Mouse (Mus musculus): ENCODE results near the gene Aff3. TPM values are rescaled to one million over a fixed set of nuclear protein-coding genes. Genes with fewer than 3 reads are reported as not detected.
A peak's percentile ranks its signal among the peaks of the same experiment; 100 is the strongest.

Aff3 gene
- 38.0 and 38.1 TPM in 2 replicates for polyA plus RNA-seq (2015; fragmentation: Nextera tagmentation; extraction: Ambion mirVana)

DNA sequence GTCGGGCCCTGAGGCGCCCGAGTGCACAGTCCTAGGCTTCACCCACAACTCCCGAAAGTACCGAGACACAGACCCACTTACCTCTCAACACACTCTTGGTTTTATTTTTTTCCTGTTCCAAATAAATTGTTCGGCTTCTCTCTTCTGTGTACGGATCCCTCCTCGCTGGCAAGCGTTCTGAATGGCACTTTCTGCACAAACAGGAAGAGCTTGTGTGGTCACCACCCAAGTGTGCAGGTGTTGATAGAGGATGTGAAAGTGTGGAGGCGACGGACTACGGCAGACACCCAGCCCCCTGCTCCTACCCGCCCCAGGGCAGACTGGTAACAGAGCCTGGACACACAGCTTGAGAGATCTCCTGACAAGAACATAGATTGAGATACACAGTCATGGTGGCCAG is at the start of gene Aff3:
Gene Aff3 (minus strand): TSS at position 179 of the 400 bp plus-strand sequence.
- no peaks in the 10 kb centered on the region for H3K36me3 ChIP-seq (replicated peaks)
- ATAC-seq (replicated peaks): no peak
- H3K4me2 ChIP-seq: no peak within 1 kb of the TSS
- H3K27ac ChIP-seq: no peak within 1 kb of the TSS
- H3K27me3 ChIP-seq (replicated peaks): no peaks in the 10 kb centered on the region
- no peak within 1 kb of the TSS for H3K4me3 ChIP-seq
- H3K4me1 ChIP-seq: no peaks in the 10 kb centered on the region
- H3K9ac ChIP-seq: no peak within 1 kb of the TSS
- 92% methylated on average over 13 of the region's 13 CpGs for WGBS
- no peaks in the 10 kb centered on the region for H3K9me3 ChIP-seq

DNA sequence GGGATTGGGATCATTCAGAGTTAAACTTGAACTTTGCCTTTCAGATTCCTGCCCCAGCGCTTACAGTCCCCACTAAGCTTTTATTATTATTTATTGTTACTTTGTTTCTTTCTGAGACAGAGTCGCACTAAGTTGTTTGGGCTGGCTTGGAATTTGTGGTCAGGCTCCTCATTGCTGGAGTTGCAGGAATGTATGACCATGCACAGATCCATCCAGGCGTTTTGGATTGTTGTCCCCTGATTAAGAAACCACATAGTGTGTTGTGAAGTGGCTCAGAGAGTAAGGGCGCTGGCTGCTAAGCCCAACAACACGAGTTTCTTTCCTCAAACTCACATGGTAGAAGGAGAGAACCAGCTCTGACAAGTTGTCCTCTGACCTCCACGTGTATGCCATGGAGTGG is 35.9 kb upstream of the Aff3 start:
- Histone ChIP-seq H3K4me1 (peaks cover 8% of the 10 kb centered on the region), H3K27ac (no peak overlapping the region), H3K9ac (no peak overlapping the region), H3K9me3 (no peaks in the 10 kb centered on the region), H3K4me2 (no peak overlapping the region), H3K27me3 (replicated peaks) (no peaks in the 10 kb centered on the region), H3K36me3 (replicated peaks) (no peaks in the 10 kb centered on the region), H3K4me3 (no peak overlapping the region)
- ATAC-seq (replicated peaks): no peak
- WGBS: 76% methylated on average over 6 of the region's 6 CpGs

DNA sequence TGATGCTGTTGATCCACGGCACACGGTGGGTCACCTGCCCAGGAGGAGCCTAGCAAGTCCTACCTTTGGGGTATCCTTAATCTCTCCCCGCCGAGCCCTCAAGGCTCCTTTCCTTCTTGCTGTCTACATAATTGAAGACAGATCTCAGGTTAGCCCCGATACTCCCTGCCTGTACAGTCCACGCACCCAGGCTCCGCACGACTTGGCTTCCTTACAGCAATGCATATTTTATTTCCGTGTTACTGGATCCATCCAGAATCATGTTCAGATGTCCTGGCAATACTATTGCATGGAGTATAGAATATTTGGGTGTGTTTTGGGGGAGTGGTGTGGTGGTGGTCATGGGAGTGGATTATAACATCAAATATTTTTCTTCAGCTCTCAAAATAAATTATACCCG is 34.5 kb upstream of the Aff3 start:
- ATAC-seq (replicated peaks): no peak
- H3K4me3 ChIP-seq: no peak overlapping the region
- H3K36me3 ChIP-seq (replicated peaks): no peaks in the 10 kb centered on the region
- H3K9me3 ChIP-seq: no peaks in the 10 kb centered on the region
- WGBS: 93% methylated on average over 10 of the region's 10 CpGs
- H3K9ac ChIP-seq: no peak overlapping the region
- peaks cover 8% of the 10 kb centered on the region for H3K4me1 ChIP-seq
- no peaks in the 10 kb centered on the region for H3K27me3 ChIP-seq (replicated peaks)
- no peak overlapping the region for H3K27ac ChIP-seq
- H3K4me2 ChIP-seq: no peak overlapping the region

DNA sequence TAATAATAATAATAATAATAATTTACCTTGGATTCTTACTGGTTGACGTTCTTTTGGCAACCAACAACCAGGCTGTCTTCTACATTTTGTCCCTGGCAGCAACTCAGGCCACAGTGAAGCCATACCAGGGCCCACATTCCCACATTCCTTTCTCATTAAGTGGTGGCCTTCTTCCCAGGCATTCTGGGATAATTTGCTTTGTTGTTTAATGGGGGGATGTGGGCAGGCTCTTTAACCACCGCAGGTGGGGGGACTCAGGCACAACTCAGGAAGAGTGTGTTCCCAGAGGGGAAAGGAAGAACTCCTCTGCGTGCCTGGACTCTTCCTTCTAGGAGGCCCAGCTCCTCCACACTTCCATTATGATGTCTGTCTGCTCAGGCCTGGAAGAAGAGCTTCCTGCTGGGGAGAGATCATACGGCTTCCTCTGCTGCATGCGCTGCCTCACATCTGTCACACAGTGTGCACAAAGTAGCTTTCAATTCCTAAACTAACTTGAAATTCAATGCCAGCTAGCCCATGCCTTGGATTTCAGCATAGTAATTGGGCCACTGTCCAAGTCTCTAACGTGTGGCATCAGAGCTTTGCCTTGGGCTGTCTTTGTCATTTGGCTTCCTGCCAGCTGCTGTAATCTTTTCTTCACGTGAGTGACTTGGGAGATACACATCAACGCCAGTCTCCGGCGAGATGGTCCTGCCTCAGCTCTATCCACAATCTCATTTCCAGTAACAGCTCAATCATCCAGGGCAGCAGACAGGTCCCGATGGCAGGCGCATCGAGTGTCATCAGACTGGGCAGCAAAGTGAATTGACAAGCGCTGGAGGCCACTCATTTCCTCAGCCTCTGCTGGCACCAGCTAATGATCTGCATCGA is 31.3 kb upstream of the Aff3 start:
- Histone ChIP-seq H3K9ac (no peak overlapping the region), H3K4me2 (no peak overlapping the region), H3K4me3 (no peak overlapping the region), H3K36me3 (replicated peaks) (no peaks in the 10 kb centered on the region), H3K4me1 (peaks cover 8% of the 10 kb centered on the region), H3K27me3 (replicated peaks) (no peaks in the 10 kb centered on the region), H3K9me3 (no peaks in the 10 kb centered on the region), H3K27ac (0 out of 2 replicates have a peak overlapping the region, but pooled peaks have one; percentile 42)
- WGBS: 43% methylated on average over 15 of the region's 15 CpGs
- ATAC-seq (replicated peaks): peak; percentile 81

DNA sequence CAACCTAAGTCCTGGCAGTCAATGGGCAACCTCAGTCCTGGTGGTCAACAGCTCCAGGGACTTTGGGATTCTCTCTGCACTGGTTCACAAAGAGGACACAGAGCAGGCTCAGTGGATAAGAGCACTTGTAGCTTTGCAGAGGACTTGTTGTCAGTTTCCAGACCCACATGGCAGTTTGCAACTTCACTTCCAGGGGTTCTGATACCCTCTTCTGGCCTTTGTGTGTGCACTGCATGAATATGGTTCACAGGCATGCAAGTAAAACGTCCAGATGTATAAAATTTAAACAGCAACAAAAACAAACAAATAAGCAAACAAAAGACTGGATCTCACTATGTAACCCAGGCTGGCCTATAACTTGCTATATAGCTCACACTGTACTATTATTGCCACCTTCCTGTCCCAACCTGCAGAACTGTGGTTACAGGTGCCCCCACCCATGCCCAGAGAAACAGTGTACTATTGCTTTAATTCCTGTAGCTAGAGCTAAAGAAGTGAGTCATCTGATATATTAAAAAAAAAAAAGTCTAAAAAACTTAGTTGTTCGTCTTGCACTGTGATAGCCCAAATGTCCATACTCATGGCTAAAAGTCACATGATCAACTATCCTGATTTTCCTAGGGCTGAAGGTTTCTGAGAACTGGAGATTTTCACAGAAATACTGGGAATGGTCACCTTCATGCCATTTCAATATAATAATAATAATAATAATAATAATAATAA is 30.5 kb upstream of the Aff3 start:
- WGBS: 80% methylated on average over 2 of the region's 2 CpGs
- Histone ChIP-seq H3K9ac (no peak overlapping the region), H3K27ac (no peak overlapping the region), H3K4me3 (no peak overlapping the region), H3K27me3 (replicated peaks) (no peaks in the 10 kb centered on the region), H3K4me1 (peaks cover 8% of the 10 kb centered on the region), H3K4me2 (no peak overlapping the region), H3K9me3 (no peaks in the 10 kb centered on the region), H3K36me3 (replicated peaks) (no peaks in the 10 kb centered on the region)
- ATAC-seq (replicated peaks): no peak

DNA sequence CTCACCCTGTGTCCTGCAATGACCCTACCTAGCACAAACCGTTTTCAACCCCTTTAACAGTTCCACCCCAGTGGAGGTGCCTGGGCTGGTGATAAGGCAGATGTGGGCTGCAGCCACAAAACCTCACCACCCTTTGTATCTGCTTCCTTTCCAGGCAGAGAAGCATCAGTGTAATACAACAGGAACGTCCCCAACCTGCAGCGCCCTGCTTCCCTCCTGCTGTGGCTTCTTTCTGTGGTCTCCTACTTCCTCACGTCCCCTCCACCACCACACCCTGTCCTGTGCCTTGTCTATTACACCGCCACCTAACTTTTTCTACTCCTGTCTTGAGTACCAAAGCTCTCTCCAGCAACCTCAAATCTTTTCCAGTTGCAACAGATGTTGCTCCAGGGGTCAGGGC is 29.4 kb upstream of the Aff3 start:
- Histone ChIP-seq H3K4me2 (no peak overlapping the region), H3K9ac (no peak overlapping the region), H3K9me3 (no peaks in the 10 kb centered on the region), H3K4me1 (peaks cover 8% of the 10 kb centered on the region), H3K36me3 (replicated peaks) (no peaks in the 10 kb centered on the region), H3K4me3 (no peak overlapping the region), H3K27me3 (replicated peaks) (no peaks in the 10 kb centered on the region), H3K27ac (no peak overlapping the region)
- WGBS: 73% methylated on average over 5 of the region's 5 CpGs
- ATAC-seq (replicated peaks): no peak

DNA sequence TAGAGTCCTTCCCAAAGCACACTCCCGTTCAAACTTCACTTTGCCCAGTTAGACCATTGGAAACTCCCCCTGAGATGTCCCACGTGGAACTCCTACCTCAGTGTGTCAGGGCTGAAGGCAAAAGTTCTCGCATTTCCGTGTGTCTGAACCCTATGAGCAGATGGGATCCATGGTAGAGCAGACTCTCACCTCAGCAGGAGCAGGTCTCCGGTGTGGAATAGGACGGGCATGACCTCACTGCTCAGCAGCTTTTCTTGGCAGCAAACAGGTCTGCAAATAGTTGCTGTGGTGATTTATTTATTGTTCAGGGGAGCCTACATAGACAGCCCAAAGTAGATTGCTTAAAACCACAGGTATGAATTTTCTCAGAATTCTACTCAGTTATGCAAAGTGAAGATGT is 25.7 kb upstream of the Aff3 start:
- no peaks in the 10 kb centered on the region for H3K27me3 ChIP-seq (replicated peaks)
- H3K4me2 ChIP-seq: no peak overlapping the region
- no peak overlapping the region for H3K4me3 ChIP-seq
- H3K9me3 ChIP-seq: no peaks in the 10 kb centered on the region
- no peaks in the 10 kb centered on the region for H3K36me3 ChIP-seq (replicated peaks)
- ATAC-seq (replicated peaks): no peak
- 83% methylated on average over 6 of the region's 6 CpGs for WGBS
- H3K27ac ChIP-seq: no peak overlapping the region
- no peaks in the 10 kb centered on the region for H3K4me1 ChIP-seq
- H3K9ac ChIP-seq: no peak overlapping the region

DNA sequence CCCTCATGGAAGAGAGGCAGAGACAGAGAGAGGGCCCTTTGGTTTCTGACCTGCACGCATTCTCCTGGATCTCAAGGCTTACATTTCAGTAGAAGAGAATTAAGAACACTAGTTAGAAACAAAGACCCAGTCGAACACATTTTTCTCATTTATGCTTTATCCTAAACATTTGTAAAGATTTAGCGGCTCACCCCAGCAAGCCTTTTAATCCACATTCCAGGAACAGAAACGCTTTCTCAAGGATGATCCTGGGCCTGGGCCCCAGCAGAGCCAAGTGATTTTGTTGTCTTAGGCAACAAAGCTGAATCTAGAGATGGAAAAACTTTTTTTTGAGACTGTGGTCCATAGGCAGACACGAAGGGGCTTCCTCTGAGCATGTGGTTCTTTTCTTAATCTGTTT is 23.5 kb upstream of the Aff3 start:
- H3K4me1 ChIP-seq: no peaks in the 10 kb centered on the region
- WGBS: 44% methylated on average over 5 of the region's 5 CpGs

DNA sequence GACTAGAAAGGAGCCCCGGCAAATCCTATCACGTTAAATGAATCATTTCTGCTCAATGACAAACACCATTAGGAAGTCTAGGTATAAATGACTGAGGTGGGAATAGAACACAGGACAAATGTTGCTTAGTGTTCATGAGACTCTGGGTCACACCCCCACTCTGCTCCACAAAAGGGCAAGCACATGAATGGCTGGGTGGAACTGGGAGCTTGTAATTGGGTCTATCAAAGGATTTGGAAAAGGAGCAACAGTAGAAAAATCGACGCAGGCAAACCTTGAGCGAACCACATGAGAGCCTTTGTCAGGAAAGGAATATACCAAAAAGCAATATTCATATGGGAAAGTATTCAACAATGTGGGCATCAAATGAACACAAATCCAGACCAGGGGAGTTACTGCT is 21.0 kb upstream of the Aff3 start:
- Histone ChIP-seq H3K4me2 (no peak overlapping the region), H3K27me3 (replicated peaks) (no peaks in the 10 kb centered on the region), H3K4me3 (no peak overlapping the region), H3K36me3 (replicated peaks) (no peaks in the 10 kb centered on the region), H3K4me1 (no peaks in the 10 kb centered on the region), H3K27ac (no peak overlapping the region), H3K9ac (no peak overlapping the region), H3K9me3 (no peaks in the 10 kb centered on the region)
- no peak for ATAC-seq (replicated peaks)
- 90% methylated on average over 5 of the region's 5 CpGs for WGBS

More for the DNA sequence above, 23.5 kb upstream of the Aff3 start:
- H3K27ac ChIP-seq: no peak overlapping the region
- no peaks in the 10 kb centered on the region for H3K27me3 ChIP-seq (replicated peaks)
- no peaks in the 10 kb centered on the region for H3K36me3 ChIP-seq (replicated peaks)
- no peak overlapping the region for H3K4me2 ChIP-seq
- no peak overlapping the region for H3K4me3 ChIP-seq
- H3K9me3 ChIP-seq: no peaks in the 10 kb centered on the region
- H3K9ac ChIP-seq: no peak overlapping the region
- ATAC-seq (replicated peaks): no peak

DNA sequence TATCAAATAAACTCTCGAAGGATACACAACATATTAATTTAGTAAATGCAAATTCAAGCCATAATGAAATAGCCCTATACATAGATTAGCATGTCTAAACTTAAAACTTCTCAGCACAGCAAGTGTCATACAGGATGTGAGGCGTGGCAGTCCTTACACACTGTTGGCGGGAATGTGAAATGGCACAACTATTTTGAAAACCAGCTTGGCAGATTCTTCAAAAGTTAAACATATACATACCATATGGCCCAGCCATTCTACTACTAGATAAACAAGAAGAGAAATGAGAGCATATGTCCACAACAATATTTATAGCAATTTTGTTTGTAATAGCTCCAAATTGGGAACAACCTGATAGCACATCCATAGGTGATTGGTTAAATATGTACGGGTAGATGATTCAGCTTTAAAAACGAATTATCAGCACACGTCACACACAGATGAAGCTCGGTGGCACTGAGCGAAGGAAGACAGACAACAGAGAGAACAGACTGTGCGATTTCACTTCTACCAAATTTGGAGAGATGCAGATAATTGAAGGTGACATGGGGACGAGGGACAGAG is 18.5 kb upstream of the Aff3 start:
- H3K27ac ChIP-seq: no peak overlapping the region

DNA sequence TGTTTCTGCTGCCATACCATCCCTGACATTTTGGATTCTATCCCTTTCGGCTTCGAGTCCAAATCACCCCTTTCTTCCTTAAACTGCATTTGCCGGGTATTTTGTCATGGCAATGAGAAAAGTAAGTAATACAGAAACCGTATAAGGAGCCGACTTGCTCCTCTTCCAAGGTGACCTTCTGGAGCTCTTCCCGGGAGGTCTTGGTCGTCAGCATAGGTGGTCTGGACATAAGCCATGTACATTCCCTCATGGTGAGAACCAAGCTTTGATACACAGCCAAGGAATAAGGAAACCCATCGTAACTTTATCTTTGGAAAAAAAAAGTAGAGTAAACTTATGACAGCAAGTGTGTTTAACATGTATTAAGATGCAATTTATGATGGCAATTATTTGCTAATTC is 15.1 kb upstream of the Aff3 start:
- no peaks in the 10 kb centered on the region for H3K36me3 ChIP-seq (replicated peaks)
- no peak overlapping the region for H3K4me2 ChIP-seq
- H3K9me3 ChIP-seq: no peaks in the 10 kb centered on the region
- H3K4me1 ChIP-seq: no peaks in the 10 kb centered on the region
- no peak overlapping the region for H3K27ac ChIP-seq
- no peak for ATAC-seq (replicated peaks)
- 87% methylated on average over 8 of the region's 8 CpGs for WGBS
- no peak overlapping the region for H3K9ac ChIP-seq
- H3K27me3 ChIP-seq (replicated peaks): no peaks in the 10 kb centered on the region
- no peak overlapping the region for H3K4me3 ChIP-seq

More for the DNA sequence above, 18.5 kb upstream of the Aff3 start:
- 89% methylated on average over 10 of the region's 10 CpGs for WGBS
- H3K9ac ChIP-seq: no peak overlapping the region
- H3K27me3 ChIP-seq (replicated peaks): no peaks in the 10 kb centered on the region
- H3K4me1 ChIP-seq: no peaks in the 10 kb centered on the region
- H3K4me3 ChIP-seq: no peak overlapping the region
- no peaks in the 10 kb centered on the region for H3K9me3 ChIP-seq
- no peak for ATAC-seq (replicated peaks)
- no peaks in the 10 kb centered on the region for H3K36me3 ChIP-seq (replicated peaks)
- H3K4me2 ChIP-seq: no peak overlapping the region

DNA sequence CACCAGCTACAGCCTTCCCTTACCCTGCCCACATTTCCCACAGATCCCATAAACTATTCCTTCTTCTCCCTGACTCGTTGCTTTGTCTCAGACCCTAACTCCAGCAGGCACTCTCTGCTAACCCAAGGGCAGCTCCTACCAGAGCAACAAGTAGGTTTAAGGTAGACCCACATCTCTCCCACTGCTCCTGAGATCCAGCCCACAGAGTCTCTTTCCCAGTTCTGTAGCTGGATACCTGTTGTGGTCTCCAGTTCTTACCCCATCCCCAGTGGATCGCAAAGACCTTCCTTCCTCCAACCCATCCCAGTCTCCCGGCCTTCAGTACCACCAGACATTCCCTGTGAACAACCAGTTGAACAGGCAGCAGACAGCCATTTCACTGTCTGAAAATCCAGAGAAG is 7.0 kb upstream of the Aff3 start:
- H3K4me3 ChIP-seq: no peak overlapping the region
- no peak overlapping the region for H3K27ac ChIP-seq
- H3K4me2 ChIP-seq: no peak overlapping the region
- no peak for ATAC-seq (replicated peaks)
- H3K9ac ChIP-seq: no peak overlapping the region
- H3K27me3 ChIP-seq (replicated peaks): no peaks in the 10 kb centered on the region
- H3K9me3 ChIP-seq: no peaks in the 10 kb centered on the region
- no peaks in the 10 kb centered on the region for H3K4me1 ChIP-seq
- 90% methylated on average over 3 of the region's 3 CpGs for whole genome bisulfite sequencing
- no peaks in the 10 kb centered on the region for H3K36me3 ChIP-seq (replicated peaks)

All from midbrain, embryonic 15.5 days (tissue).